Mouse (Mus musculus) embryonic fibroblast, embryonic 13.5 days (primary cell): ENCODE measurements at regions not wholly inside any gene's neighbourhood (a gene's known extent, or its start where the extent isn't known, plus 50 kb on each side); places are given as distances from the start of the nearest gene placed in this dataset.

Experiments used
- CTCF ChIP-seq: IDR thresholded peaks from 2 replicates; pipeline ENCODE4 v1.5.1; 2011; ENCODE audit warnings: mild to moderate bottlenecking, control low read depth, low read length, moderate library complexity, borderline replicate concordance; ENCODE audit not compliant: insufficient read depth
- POLR2A ChIP-seq: IDR thresholded peaks from 2 replicates; pipeline ENCODE4 v1.6.1; 2011; ENCODE audit warnings: low read depth, mild to moderate bottlenecking, control low read depth, low read length, moderate library complexity

GRCm38 (mm10) chr4:110120761-110121160, 142.9 kb downstream of the Dmrta2 start:
- TF ChIP-seq POLR2A: no peak
- no peak for TF ChIP-seq CTCF
